Mouse (Mus musculus) neural tube, embryonic 13.5 days (tissue): ENCODE results near the gene Ebf1. TPM values are rescaled to one million over a fixed set of nuclear protein-coding genes. Genes with fewer than 3 reads are reported as not detected.

Experiments
- ATAC-seq: fragments of 200-750 bp; cut with Nextera tagmentation; 2 replicates; pipeline ENCODE4 v1.8.0; 2017; ENCODE audit warnings: low read depth, mild to moderate bottlenecking, moderate TSS enrichment, moderate library complexity
- H3K27ac ChIP-seq: fragments of 300-500 bp; sonication (generic); replicated peaks from 2 replicates; pipeline ENCODE4 v1.5.1; 2015; ENCODE audit warnings: moderate library complexity, mild to moderate bottlenecking, inconsistent platforms
- H3K27me3 ChIP-seq: fragments of 300-500 bp; sonication (generic); 2 replicates; pipeline ENCODE4 v1.6.1; 2015; ENCODE audit warnings: mild to moderate bottlenecking, inconsistent platforms
- H3K36me3 ChIP-seq: fragments of 300-500 bp; sonication (generic); 2 replicates; pipeline ENCODE4 v1.6.1; 2015; ENCODE audit warnings: mild to moderate bottlenecking, inconsistent platforms
- H3K4me1 ChIP-seq: fragments of 300-500 bp; sonication (generic); replicated peaks from 2 replicates; pipeline ENCODE4 v1.6.1; 2015; ENCODE audit warnings: inconsistent platforms
- H3K4me2 ChIP-seq: fragments of 300-500 bp; sonication (generic); 2 replicates; pipeline ENCODE4 v1.6.1; 2015; ENCODE audit warnings: inconsistent platforms, mild to moderate bottlenecking, moderate library complexity
- H3K4me3 ChIP-seq: fragments of 300-500 bp; sonication (generic); 2 replicates; pipeline ENCODE4 v1.5.1; 2015; ENCODE audit warnings: mild to moderate bottlenecking, inconsistent platforms
- H3K9ac ChIP-seq: fragments of 300-500 bp; sonication (generic); 2 replicates; pipeline ENCODE4 v1.6.1; 2015; ENCODE audit warnings: moderate library complexity, mild to moderate bottlenecking, inconsistent platforms
- H3K9me3 ChIP-seq: fragments of 300-500 bp; sonication (generic); 2 replicates; pipeline ENCODE4 v1.6.1; 2016; ENCODE audit warnings: inconsistent platforms
- WGBS: fragments of 180-500 bp; shearing (Covaris S2); methylation state at CpG from one replicate; pipeline ENCODE4 v1.1.7; 2015; 5-methylcytosine and 5-hydroxymethylcytosine counted together
- polyA plus RNA-seq: library from polyadenylated mRNA; unstranded; fragments of >200 nt; fragmentation: Nextera tagmentation; extraction: Ambion mirVana; gene quantifications from 2 replicates; pipeline ENCODE4 v1.2.1, GENCODE M21; 2015

The Ebf1 gene
- polyA plus RNA-seq, 1 experiment from 2014 or later: 184 TPM

- H3K36me3 ChIP-seq: no peaks in the 10 kb centered on the region
- H3K4me1 ChIP-seq: peaks cover 29% of the 10 kb centered on the region
- 0 out of 2 replicates have a peak overlapping the region, but pooled peaks have one; percentile 28 for H3K27ac ChIP-seq
- H3K27me3 ChIP-seq: no peaks in the 10 kb centered on the region
- H3K9me3 ChIP-seq: no peaks in the 10 kb centered on the region
- no peak overlapping the region for H3K4me2 ChIP-seq
- no peak overlapping the region for H3K4me3 ChIP-seq
- no peak for ATAC-seq
- 50% methylated on average over 16 of the region's 16 CpGs for WGBS
- no peak overlapping the region for H3K9ac ChIP-seq
These were observed 160.5 kb downstream of the Ebf1 start for GRCm38 (mm10) chr11:44777331-44778310.

- Histone ChIP-seq H3K9me3 (no peaks in the 10 kb centered on the region), H3K9ac (no peak overlapping the region), H3K4me2 (no peak overlapping the region), H3K27me3 (no peaks in the 10 kb centered on the region), H3K27ac (no peak overlapping the region), H3K4me3 (no peak overlapping the region), H3K36me3 (no peaks in the 10 kb centered on the region), H3K4me1 (peaks cover 32% of the 10 kb centered on the region)
- no peak for ATAC-seq
- WGBS: 96% methylated on average over 1 of the region's 1 CpGs
These were observed 161.9 kb downstream of the Ebf1 start for GRCm38 (mm10) chr11:44779030-44779429.

- peak; percentile 60 for ATAC-seq
These were observed 167.3 kb downstream of the Ebf1 start for GRCm38 (mm10) chr11:44784255-44785029.

DNA sequence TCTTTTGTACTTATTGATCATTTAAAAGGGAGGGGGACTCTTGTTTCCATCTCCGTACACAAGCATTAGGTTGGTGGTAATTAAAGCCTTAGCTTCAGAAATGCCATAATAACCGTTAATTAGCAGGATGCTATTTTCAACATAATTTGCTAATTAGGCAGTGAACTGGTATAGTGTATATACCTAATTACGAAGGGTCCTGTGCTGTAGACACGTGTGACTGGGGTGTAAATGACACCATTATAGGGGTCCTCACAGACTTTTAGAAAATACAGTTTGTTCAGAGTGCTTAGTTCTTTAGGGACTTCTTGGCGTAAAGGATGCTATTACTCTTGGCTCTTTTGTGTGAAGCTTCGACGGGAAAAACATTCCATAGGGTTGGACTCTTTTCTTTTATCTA is 167.9 kb downstream of the Ebf1 start:
- WGBS: 12% methylated on average over 7 of the region's 7 CpGs
- Histone ChIP-seq H3K27me3 (no peaks in the 10 kb centered on the region), H3K4me2 (peak overlapping the region; percentile 32), H3K9ac (no peak overlapping the region), H3K4me3 (no peak overlapping the region), H3K27ac (peak overlapping the region; percentile 75), H3K36me3 (no peaks in the 10 kb centered on the region), H3K9me3 (no peaks in the 10 kb centered on the region), H3K4me1 (peaks cover 60% of the 10 kb centered on the region)
- peak; percentile 75; the same call in 1 of the 2 replicates for ATAC-seq

More at GRCm38 (mm10) chr11:44784255-44785029, 167.3 kb downstream of the Ebf1 start:
- no peaks in the 10 kb centered on the region for H3K9me3 ChIP-seq
- no peak overlapping the region for H3K9ac ChIP-seq
- peaks cover 60% of the 10 kb centered on the region for H3K4me1 ChIP-seq
- no peaks in the 10 kb centered on the region for H3K36me3 ChIP-seq
- H3K4me2 ChIP-seq: peak overlapping the region; percentile 32
- H3K4me3 ChIP-seq: no peak overlapping the region
- peak overlapping the region; percentile 75 for H3K27ac ChIP-seq
- WGBS: 31% methylated on average over 14 of the region's 14 CpGs
- H3K27me3 ChIP-seq: no peaks in the 10 kb centered on the region

DNA sequence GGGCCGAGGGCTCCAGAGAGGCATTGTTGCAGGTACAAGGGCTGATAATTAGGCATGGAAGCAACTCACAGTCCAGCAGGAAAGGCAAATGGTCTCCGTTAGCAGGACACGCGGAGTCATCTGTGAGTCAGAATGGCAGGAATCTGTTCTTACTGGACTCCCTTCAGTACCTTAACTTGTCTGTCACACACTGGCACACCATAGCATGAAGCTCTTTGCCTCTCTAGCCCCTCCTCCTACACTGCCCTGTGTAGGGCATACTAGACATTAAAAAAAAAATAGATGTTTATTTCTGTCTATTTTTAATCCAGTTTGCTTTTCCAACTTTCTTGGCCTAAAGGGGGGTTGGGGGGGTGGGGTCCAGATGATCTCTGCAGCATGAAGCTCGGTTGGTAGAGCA is 168.4 kb downstream of the Ebf1 start:
- Histone ChIP-seq H3K4me2 (peak overlapping the region; percentile 32), H3K4me3 (no peak overlapping the region), H3K27ac (peak overlapping the region; percentile 75), H3K4me1 (peaks cover 60% of the 10 kb centered on the region), H3K9ac (no peak overlapping the region), H3K9me3 (no peaks in the 10 kb centered on the region), H3K27me3 (no peaks in the 10 kb centered on the region), H3K36me3 (no peaks in the 10 kb centered on the region)
- ATAC-seq: peak; percentile 74
- 9% methylated on average over 5 of the region's 5 CpGs for WGBS

DNA sequence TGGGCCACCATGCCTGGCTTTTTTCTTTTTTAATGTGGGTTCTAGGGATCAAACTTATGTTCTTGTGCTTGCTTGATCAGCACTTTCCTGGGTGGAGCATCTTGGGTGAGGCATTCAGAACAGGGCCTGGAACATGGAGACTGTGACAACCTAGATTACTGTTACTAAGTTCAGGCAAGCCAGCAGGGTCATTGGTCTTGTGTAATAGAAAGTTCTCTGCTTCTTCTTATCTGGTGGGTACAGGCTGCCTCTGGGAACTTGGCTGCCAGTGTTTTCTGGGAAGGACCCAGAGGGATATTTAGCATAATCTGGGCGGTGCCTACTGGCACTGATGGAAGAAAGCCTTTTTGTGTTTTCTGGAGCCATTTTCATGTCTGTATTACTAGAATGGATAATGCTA is 170.9 kb downstream of the Ebf1 start:
- Histone ChIP-seq H3K4me1 (peaks cover 66% of the 10 kb centered on the region), H3K27me3 (no peaks in the 10 kb centered on the region), H3K4me3 (no peak overlapping the region), H3K9ac (no peak overlapping the region), H3K4me2 (no peak overlapping the region), H3K9me3 (no peaks in the 10 kb centered on the region), H3K36me3 (no peaks in the 10 kb centered on the region), H3K27ac (no peak overlapping the region)
- no peak for ATAC-seq
- WGBS: 66% methylated on average over 1 of the region's 1 CpGs

- no peak overlapping the region for H3K4me2 ChIP-seq
- WGBS: 13% methylated on average over 3 of the region's 3 CpGs
- H3K27ac ChIP-seq: no peak overlapping the region
- H3K27me3 ChIP-seq: no peaks in the 10 kb centered on the region
- H3K9me3 ChIP-seq: no peaks in the 10 kb centered on the region
- no peak overlapping the region for H3K4me3 ChIP-seq
- ATAC-seq: no peak
- no peak overlapping the region for H3K9ac ChIP-seq
- peaks cover 43% of the 10 kb centered on the region for H3K4me1 ChIP-seq
- no peaks in the 10 kb centered on the region for H3K36me3 ChIP-seq
These were observed 175.7 kb downstream of the Ebf1 start for GRCm38 (mm10) chr11:44792816-44793215.

DNA sequence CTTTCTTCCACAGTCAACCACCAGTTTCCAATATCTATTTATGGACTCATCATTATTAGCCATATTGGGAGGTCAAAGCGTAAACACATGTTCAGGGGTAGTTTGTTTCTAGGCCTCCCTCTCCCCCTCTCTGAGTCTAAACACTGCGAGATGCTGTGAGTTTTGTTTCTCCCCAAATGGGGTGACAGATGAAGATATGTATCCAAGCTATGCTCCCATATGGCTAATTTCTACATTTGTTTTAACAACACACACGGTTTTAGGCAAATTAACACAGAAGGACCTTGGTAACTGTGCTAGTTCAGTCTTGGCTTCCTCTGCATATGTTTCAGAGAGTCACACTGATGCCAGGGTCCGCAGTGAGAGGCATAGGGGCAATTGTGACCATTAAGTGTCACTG is 177.8 kb downstream of the Ebf1 start:
- H3K27ac ChIP-seq: no peak overlapping the region
- peaks cover 55% of the 10 kb centered on the region for H3K4me1 ChIP-seq
- ATAC-seq: no peak
- no peaks in the 10 kb centered on the region for H3K36me3 ChIP-seq
- no peaks in the 10 kb centered on the region for H3K27me3 ChIP-seq
- H3K4me3 ChIP-seq: no peak overlapping the region
- 86% methylated on average over 4 of the region's 4 CpGs for WGBS
- H3K9me3 ChIP-seq: no peaks in the 10 kb centered on the region
- no peak overlapping the region for H3K4me2 ChIP-seq
- no peak overlapping the region for H3K9ac ChIP-seq

GRCm38 (mm10) chr11:44795767-44796166 is 178.7 kb downstream of the Ebf1 start:
- WGBS: 82% methylated on average over 3 of the region's 3 CpGs
- H3K9ac ChIP-seq: no peak overlapping the region

GRCm38 (mm10) chr11:44798270-44798669 is 181.2 kb downstream of the Ebf1 start:
- no peak overlapping the region for H3K9ac ChIP-seq
- no peaks in the 10 kb centered on the region for H3K9me3 ChIP-seq
- ATAC-seq: no peak
- H3K4me3 ChIP-seq: no peak overlapping the region
- H3K27ac ChIP-seq: 0 out of 2 replicates have a peak overlapping the region, but pooled peaks have one; percentile 18
- no peaks in the 10 kb centered on the region for H3K36me3 ChIP-seq
- H3K4me1 ChIP-seq: peaks cover 58% of the 10 kb centered on the region
- no peaks in the 10 kb centered on the region for H3K27me3 ChIP-seq
- H3K4me2 ChIP-seq: no peak overlapping the region
- WGBS: 20% methylated on average over 3 of the region's 3 CpGs

More at GRCm38 (mm10) chr11:44795767-44796166, 178.7 kb downstream of the Ebf1 start:
- no peaks in the 10 kb centered on the region for H3K27me3 ChIP-seq
- no peaks in the 10 kb centered on the region for H3K36me3 ChIP-seq
- H3K4me3 ChIP-seq: no peak overlapping the region
- no peak overlapping the region for H3K27ac ChIP-seq
- H3K4me1 ChIP-seq: peaks cover 63% of the 10 kb centered on the region
- no peak for ATAC-seq
- H3K4me2 ChIP-seq: no peak overlapping the region
- H3K9me3 ChIP-seq: no peaks in the 10 kb centered on the region

DNA sequence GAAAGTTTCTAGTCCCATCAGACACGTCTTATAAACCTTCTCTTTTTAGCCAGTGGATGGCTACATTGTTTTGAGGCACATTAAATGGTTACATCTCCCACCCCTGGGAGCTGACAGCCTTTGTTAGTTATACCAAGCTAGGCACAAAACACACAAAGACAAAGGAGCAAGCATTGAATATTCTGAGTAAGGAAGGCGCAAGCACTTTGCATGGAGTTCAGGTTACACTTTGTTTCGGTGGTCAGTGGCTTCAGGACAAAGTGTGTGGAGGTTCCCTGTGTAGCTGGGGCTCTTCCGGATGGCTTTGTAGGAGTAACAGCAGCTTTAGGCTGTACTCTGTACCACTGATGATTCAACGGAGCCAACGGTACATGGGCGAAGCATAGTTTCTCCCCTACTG is 186.9 kb downstream of the Ebf1 start:
- Histone ChIP-seq H3K36me3 (no peaks in the 10 kb centered on the region), H3K27ac (no peak overlapping the region), H3K4me1 (peaks cover 60% of the 10 kb centered on the region), H3K9ac (no peak overlapping the region), H3K4me2 (no peak overlapping the region), H3K27me3 (no peaks in the 10 kb centered on the region), H3K4me3 (no peak overlapping the region), H3K9me3 (no peaks in the 10 kb centered on the region)
- no peak for ATAC-seq
- 74% methylated on average over 7 of the region's 7 CpGs for WGBS

GRCm38 (mm10) chr11:44806589-44806988 is 189.5 kb downstream of the Ebf1 start:
- 5% methylated on average over 11 of the region's 11 CpGs for WGBS
- H3K4me1 ChIP-seq: peaks cover 42% of the 10 kb centered on the region

More at GRCm38 (mm10) chr11:44806589-44806988, 189.5 kb downstream of the Ebf1 start:
- peak overlapping the region; percentile 29 for H3K4me2 ChIP-seq
- H3K27ac ChIP-seq: peak overlapping the region; percentile 74
- peak overlapping the region; percentile 9; the same call in 1 of the 2 replicates for H3K9ac ChIP-seq
- no peaks in the 10 kb centered on the region for H3K9me3 ChIP-seq
- no peak overlapping the region for H3K4me3 ChIP-seq
- no peaks in the 10 kb centered on the region for H3K36me3 ChIP-seq
- H3K27me3 ChIP-seq: no peaks in the 10 kb centered on the region
- peak; percentile 76; the same call in 1 of the 2 replicates for ATAC-seq
